Mouse (Mus musculus) MN1 (cell line): Measurements from ENCODE around the gene Bach2.

ENCODE experiments used
- DNase-seq: peaks from one replicate; pipeline ENCODE4 v3.0.0-alpha.2; 2016; ENCODE audit warnings: low spot score

Bach2 gene

DNA sequence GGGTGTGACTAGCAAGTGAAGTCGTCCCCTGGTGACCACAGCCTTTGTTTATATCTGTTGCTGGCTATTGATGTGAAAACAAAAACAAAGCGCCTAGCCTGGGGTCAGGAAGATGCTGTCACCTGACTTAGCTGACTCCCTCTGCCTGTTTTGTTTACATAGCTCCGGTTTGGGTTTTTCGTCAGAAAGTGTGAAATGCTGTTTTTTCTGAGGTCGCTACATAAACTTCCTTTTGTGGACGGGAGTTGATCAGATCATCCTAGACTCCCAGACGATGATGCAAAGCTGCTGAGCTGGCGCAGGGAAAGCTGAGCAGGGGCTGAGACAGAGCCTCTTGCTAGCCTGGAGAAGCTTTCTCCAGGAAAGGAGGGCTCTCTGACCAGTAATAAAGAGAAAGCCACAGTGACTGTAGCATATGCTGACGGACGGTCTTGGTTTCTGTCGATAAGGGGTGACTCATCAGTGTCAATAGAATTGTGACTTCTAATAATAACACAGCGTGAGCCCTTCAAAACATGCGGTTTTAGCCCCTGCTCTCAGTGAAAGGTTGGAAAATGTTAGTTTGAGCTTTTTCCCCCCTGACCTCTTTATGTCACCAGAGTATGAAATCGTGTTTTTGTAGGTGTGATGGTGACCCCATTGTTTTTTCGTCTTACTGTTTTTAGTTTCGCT lies 11.9 kb downstream of the Bach2 start:
- DNase-seq = peak; percentile 68

DNA sequence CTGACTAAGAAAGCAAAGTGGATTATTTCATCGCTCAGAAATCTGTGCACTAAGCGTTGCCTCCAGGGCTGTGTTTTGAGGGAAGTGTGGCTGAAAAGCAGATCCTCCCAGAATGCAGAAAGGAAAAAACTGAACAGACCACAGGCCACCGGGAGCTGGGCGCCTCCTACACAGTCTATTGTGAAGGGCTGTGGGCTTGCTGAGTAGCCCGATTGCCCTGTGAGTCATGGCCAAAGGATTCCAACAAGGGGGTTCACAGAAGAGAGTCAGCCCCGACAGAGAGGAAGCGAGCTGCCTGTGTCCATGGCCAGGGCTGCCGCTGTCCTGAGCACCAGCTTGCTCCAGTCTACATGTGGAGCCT lies 12.4 kb downstream of the Bach2 start:
- peak; percentile 59 for DNase-seq

DNA sequence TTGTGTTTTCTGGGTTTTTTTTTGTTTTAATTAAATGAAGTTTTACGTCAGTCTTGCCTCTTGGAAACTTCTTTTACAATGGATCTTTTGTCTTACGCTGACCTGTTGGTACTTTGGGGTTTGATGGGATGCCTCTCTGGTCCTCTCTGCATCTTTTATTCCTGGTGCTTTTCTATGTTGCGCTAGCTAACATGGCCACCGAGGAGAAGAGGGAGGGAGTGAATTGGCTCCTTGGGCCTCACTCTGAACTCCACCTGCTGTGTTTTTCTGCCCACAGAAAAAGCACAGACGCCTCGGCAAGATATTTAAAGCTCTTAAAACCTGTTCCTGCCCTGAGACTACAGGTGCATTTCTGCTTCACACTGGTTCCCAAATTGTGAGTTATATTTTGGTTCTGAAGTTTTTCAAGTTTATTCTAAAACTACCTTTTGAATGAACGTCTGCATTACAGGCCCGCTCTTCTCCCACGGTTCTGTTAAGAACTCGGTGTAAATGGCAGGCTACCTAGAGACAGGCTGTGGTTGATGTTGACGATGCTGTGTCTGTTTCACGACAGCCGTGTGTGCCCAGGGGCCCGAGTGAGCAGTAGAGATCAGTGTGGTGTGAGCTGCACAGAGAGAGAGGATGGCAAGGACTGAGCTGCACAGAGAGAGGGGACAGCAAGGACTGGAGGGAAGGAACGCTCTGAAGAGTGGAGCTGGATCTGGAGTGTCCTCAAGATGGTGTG lies 13.5 kb downstream of the Bach2 start:
- no peak for DNase-seq

DNA sequence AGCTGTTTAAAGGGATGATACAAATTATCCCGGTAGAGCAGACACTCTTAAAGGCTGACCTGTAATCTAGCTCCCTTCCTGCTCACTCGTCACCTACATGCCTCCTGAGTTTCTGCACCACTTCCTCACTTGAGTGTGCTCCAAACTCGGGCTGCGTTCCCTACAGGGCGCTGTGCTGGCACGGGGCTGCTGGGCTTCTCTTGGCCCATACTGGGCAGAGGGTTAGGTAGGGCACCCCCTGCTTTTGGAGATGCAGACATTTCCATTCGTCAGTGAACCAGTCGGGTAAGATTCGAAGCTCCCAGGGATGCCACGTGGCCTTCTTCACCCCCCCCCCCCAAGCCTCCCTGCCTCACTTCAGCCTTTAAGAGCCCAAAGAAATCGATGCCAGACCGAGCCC lies 19.1 kb downstream of the Bach2 start:
- DNase-seq = no peak

DNA sequence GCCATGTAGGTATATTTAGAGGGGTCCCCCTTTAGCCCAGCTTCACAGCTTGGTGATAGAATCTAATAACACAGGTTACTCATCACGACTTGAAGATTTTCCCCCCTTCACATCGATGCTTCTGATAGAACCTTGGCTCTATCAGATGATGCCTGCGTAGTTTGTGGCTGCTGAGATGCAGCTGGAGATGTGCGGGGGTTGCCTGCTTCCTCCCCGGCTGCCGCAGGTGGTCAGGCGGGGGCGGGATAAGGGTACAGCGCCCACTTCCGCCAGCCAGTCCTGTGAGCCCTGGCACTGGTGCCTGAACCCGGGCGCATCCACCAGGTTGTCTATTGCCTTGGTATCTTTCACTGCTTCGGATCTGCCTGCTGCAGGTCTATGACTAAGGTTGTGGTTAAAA lies 19.5 kb downstream of the Bach2 start:
- no peak for DNase-seq

DNA sequence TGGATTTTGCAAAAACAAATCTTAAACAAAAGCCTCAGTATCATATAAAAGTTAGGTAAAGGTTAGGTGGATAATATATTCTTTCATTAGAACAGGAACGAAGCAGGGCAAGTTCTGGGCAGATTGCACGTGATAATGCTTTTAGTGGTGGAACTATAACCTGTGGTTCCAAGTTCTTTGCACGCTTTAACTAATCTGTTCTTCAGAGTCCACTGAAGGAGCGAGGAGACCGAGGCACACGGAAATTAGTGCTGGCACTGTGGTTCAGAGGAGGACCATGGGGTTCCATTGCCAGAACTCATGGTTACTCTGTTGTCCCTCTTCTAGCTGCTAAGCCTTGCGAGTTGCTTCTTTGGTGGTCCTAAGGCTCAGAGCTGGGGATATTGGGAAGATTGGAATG lies 20.0 kb downstream of the Bach2 start:
- DNase-seq = no peak

DNA sequence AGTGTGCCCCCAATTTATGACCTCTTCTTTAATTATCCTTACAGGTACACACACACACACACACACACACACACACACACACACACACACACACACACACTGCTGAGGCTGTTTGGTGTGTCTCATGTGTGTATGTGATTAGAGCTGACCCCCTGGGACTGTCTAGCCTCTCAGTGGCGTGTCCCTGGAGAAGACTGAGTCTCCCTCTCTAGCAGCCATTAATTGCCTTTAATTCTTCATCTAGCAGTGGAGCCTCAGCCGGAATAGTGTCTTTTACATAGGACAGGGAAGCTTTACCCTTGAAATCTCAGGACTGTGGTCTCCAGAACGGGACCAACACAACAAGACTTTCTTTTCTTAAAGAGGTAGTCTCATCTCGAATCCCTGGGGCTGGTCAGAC lies 22.3 kb downstream of the Bach2 start:
- DNase-seq = no peak

DNA sequence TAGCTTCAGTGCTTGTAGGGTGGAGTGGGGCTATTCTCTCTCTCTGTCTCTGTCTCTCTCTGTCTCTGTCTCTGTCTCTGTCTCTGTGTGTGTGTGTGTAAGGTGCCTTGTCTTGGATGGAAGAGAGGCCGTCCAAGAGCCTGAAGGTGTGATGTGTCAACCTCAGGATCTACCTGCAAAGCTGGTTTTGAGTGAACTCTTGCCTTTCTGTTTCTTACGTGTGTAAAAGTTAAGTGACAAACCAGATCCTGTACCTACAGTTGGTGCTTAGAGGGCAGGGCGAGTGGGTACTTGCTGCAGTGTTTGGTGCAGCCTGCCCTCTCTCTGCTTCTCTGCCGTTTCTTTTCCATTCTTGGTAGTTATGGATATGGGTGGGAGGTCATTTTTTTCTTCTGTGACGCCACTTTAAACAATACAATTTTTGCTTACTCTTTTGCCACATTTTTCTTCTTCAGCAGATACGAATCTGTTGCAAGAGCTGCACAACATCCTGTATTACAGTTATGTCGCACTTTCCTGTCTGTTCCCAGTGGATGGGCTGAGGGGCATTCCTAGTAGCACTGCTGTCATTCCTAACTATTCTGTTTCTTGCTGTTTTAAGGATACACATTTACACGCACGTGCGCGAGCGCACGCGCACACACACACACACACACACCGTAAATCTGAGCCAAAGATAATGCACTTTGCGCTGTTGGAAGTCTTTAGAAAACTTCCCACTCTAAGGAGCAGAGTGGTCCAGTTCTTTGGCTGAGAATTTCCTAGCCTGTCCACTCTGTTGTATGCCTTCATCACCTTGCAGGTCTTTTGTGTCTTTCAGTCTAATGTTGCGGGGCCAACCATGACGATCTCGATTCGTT lies 24.5 kb downstream of the Bach2 start:
- no peak for DNase-seq

DNA sequence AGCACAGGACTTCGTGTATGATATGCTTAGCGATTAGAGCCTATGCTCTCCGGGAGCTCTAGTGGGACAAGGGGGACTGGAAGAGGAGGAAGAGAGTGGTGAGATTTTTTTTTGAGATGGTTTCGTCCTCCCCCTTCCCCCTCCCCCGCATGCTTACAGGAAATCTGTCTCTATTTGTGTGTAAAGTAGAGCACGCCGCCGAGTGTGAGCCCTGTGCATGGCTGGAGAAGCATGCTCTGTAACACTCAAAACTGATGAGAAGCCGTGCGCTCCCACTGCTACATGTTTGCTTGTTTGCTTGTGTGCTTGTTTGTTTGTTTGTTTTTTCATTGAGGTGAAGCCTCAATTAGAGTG lies 25.1 kb downstream of the Bach2 start:
- DNase-seq = no peak

DNA sequence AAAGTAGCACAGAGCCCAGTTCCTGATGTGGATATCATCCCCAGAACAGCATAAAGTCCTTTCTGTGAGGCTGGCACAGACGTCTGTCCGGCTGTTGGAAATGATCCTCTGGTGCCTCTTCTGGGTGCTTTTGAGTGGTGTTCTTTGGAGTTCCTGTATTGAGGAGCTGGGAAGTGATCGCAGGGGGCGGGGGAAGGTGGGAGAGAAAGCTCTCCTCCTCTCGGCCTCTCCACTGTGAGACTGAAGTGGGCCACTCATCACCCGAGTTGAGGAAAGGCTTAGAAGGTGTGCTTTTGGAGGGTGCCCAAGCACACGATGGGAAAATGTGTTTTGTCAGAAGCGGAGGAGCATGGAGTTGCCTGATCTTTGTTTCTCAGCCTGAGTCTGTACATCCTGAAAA lies 26.3 kb downstream of the Bach2 start:
- DNase-seq = no peak

DNA sequence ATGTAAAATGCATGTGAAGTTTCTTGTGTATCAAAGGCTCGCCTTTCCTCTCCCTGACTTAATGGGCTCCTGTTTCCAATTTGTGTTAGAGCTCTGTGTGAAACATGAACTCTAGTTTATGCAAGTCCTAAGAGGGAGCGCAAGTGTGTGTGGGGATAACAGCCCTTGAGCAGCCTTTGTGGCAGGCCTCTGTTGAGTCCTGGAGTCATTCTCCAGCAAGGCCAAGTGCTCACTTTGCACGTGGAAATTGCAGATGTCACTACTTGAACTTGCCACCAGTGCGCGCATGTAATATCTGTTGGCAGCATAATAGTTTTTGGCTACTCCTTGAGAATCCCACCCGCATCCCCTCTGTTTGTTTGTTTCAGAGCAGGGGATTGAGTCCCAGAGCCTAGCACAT lies 28.1 kb downstream of the Bach2 start:
- no peak for DNase-seq

DNA sequence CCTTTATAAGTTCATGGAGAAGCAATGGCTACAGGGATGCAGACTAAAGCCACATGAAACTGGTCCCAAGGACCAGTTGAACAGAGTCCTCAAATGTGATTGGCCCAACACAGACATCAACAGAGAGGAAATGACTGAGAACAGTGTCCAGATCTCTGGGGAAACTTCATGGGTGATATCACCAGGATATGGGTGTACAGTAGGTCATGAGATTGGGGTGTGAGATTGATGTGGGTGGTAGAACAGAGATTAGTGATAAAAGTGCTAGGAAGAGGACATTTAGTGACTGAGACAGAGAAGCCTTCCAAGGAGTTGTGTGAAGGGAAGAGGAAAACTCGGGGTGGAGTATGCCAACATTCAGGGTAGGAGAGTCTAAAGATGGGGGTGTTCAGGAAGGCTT lies 29.4 kb downstream of the Bach2 start:
- no peak for DNase-seq

DNA sequence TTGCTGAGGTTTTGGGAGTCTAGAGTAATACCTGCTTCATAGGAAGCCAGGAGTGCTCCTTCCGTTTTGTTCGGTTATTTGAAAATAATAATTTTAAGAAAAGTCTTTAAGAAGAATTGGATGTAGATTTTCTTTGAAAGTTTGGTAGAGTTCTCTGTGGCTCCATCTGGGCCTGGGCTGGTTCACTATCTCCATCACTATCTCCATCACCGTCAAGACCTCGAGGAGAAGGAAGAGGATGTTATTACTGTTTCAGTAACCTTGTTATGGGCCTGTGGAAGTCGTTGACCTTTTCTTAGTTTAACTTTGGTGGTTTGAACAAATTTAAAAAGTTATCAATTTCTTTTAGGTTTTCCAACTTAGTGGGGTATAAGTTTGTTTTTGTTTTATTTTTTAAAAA lies 33.8 kb downstream of the Bach2 start:
- DNase-seq = no peak

DNA sequence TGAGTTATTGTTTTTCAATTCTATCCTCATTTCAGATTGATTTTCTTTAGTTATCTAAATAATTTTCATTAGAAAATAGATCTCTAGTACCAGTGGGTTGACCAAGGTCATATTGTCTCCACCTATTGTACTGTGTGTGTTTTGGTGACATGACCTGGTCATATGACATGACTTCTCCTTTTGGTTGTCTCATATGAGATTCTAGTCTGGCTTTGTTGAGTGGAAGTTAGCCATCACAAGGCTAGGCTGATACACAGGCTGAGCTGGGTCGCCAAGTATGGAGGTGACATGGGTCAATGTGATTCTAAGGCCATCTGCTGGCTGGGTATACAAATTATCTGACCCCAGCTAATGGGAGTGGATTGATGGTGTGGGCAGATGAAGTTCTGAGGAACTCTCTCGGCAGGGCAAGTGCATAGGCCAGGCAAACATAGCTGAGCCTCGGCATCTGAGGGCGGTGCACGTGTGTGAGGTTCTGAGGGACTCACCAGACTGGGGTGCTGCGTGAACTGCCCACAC lies 36.2 kb downstream of the Bach2 start:
- DNase-seq = no peak

DNA sequence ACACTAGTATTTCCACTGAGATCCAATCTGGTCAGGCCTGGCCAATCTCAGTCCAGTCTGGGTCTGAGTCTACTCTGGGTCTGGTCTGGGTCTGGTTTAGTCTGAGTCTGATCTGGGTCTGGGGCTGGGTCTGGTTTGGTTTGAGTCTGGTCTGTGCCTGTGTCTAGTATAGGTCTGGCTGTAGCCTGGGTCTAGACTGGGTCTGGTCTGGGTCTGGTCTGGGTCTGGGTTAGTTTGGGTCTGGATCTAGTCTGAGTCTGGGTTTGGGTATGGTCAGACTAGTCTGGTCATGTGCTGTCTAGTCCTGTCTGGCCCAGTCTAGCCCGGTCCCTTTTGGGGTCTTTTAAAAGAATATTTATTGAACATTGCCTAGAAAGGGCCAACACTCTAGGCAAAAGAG lies 41.2 kb downstream of the Bach2 start:
- no peak for DNase-seq

DNA sequence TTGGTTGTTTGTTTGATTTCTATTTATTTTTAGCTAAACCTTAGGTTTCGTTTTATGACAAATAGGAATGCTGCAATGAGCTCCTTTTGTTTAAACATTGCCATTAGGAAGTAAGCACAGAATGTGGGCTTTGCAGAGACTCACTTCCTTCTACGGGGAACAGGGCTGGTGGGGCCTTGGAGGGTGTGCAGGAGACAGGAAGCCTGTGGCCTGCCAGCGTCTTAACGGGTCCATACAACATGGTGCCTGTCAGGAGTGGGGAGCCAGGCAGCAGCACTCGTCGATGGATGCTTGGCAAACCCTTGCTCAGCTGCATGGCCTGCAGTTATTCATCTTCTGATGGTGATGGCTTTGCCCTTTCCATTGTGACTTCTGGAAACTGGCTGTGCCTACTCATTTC lies 41.8 kb downstream of the Bach2 start:
- no peak for DNase-seq

DNA sequence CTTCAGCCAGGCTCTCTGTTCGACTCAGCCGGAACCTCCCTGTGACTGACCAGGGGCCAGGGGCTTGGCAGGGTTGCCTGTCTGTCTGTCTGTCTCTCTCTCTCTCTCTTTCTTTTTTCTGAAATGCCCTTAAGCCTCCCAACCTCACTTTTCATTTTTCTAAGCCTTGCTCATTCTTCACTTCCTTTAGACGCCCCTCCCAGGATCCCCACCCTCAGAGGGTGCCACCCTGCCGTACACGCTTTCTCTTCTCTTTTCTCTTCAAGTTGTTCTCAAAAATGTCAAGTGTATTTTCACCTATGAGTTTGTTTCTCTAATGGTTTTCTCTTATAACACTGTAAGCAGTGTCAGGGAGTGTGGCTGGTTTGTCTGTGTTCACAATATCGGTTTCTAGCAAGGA lies 42.7 kb downstream of the Bach2 start:
- no peak for DNase-seq

DNA sequence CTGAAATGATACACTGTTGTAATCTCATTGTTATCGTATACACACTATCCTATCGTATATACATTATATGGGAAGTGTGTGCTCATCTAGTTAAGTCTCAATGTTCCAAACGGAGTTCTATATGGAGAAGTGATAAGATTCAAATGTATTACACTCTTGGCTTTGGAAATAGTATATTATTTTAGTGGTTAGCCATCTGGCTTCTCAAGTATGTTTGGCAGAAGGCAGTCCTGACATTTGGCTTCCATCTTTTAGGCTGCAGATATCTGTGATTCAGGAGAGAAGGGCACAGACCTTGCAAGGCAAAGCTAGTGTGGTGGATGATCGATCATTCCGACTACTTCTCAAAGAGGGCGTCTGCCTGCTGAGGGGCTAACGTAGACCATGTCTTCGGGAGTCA lies 47.8 kb downstream of the Bach2 start:
- DNase-seq = no peak

DNA sequence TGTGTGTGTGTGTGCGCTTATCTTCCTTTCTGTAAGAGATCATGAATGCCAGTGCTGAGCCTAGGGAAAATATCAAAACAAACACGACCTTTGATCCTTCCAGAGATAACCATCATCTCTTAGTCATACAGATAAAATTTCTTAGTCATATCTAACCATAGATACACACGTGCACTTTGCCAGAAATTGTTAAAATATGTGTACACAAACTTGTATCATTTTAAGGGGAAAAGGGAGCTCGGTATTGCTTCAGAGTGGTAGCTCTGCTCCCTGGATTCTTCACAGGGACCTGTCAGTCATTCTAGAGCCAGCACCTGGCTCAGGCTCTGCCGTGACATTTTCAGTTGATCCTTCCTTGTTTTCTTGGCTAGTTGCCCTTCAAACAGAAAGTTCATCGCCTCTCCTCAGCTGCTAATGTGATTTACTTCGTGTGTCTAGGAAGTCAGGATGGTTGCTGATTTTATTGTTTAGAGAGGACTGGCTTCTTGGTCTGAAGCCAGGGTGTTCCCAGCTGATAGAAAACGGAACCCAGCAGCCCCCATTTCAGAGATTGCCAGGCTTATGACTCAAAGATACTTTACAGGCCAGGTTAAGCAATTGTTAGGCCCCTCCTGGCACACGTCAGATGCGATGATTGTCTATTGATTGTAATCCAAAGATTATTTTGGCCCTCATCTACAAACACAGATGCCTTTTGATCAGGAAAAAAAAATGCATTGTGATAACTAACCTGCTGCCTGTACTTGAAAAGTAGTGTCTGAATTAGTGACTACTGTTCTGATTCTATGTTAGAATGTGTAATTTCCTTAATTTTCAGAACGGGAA lies 49.6 kb downstream of the Bach2 start:
- DNase-seq = peak; percentile 69

DNA sequence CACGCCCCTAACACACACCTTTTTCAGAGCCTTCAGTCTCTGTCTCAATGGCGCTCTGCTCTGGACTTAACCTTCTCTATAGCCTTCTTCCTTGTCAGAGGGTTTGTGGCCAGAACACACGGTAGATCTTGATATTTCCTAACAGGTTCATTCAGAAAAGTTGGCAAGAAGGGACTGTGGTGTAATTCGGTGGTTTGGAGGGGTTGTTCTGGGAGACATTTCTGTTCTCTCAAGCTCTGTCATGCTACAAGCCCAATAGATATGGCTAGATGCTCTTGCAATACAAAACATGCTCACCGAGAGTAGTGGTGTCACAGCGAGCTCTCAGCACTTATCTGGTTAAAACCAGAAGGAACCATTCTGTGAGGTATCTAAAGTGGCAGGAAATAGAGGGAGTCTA lies 51.2 kb downstream of the Bach2 start:
- DNase-seq = no peak

DNA sequence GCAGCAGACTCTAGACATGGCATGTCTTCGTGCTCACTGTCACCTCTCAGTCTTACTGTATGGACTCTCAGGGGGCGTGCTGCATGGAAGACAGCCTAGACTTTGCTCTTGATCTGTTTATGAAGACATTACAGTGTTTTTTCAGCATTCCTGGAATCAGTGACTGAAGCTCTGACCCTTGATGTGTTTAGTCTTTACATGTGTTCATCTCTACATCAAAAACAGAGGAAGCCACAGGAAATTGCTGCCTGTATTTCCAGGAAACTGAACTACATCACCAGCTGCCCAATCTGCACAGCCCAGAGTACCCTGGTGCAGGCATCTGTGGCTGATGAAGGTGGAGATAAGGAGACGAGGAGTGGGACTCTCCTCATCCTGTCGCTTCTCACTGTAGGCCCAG lies 52.8 kb downstream of the Bach2 start:
- DNase-seq = peak; percentile 18

DNA sequence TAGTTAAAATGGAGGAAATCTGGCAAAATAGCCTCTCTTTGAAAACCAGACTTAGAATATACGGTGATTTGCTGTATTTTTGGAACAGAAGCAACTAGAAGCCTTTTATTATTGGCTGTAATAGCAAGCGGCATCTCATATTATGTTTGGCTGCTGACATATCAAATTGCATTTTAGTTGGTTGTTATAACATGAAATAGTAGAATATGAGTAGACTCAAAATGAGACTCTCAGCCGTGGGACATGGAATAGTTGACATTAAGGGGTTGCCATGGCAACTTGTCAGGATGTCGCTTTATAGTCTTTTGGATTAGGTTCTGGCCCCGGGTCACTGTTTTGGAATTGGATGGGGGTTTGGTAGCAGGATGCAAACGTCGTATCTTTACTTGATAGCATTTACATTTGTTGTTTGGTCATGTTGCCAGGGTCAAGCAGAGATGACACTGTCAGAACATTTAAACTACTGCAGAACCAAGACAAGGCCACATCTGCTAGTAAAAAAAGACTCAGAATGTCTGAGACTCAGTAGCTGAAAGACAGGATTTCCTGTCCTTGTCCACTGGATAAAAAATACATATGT lies 55.2 kb downstream of the Bach2 start:
- DNase-seq = no peak
